Mouse (Mus musculus) small intestine, adult 2 months (tissue): ENCODE measurements at regions not wholly inside any gene's neighbourhood (a gene's known extent, or its start where the extent isn't known, plus 50 kb on each side); places are given as distances from the start of the nearest gene placed in this dataset.

Experiments used
- CTCF ChIP-seq: fragments of 200-500 bp; IDR thresholded peaks from 2 replicates; pipeline ENCODE4 v1.5.1; 2012; ENCODE audit warnings: low read depth, mild to moderate bottlenecking, control low read depth, inconsistent platforms, low read length, moderate library complexity, mixed read lengths; ENCODE audit not compliant: insufficient replicate concordance, insufficient read length; ENCODE audit errors: extremely low read depth
- POLR2A ChIP-seq: fragments of 200-500 bp; IDR thresholded peaks from 2 replicates; pipeline ENCODE4 v1.6.1; 2012; ENCODE audit warnings: low read depth, mild to moderate bottlenecking, control low read depth, inconsistent platforms, low read length, moderate library complexity

- no peak for TF ChIP-seq CTCF
- no peak for TF ChIP-seq POLR2A
These were observed 72.9 kb upstream of the Trpc3 start for GRCm38 (mm10) chr3:36762847-36763246.
